Mouse (Mus musculus) kidney, adult 2 months (tissue): ENCODE results near the gene Apeh. TPM values are rescaled to one million over a fixed set of nuclear protein-coding genes. Genes with fewer than 3 reads are reported as not detected.

ENCODE experiments used
- DNase-seq: peaks from one replicate; pipeline ENCODE4 v3.0.0; 2021
- H3K27ac ChIP-seq: fragments of 200-500 bp; 2 replicates; pipeline ENCODE4 v1.5.1; 2012; ENCODE audit warnings: low read depth, low read length, control low read depth, inconsistent platforms; ENCODE audit not compliant: insufficient read depth
- H3K27me3 ChIP-seq: fragments of 200-500 bp; replicated peaks from 2 replicates; pipeline ENCODE4 v1.6.1; 2012; ENCODE audit warnings: mild to moderate bottlenecking, moderate library complexity, low read length, inconsistent platforms; ENCODE audit not compliant: control insufficient read depth, insufficient read depth
- H3K36me3 ChIP-seq: fragments of 200-500 bp; 2 replicates; pipeline ENCODE4 v1.6.1; 2012; ENCODE audit warnings: mild to moderate bottlenecking, moderate library complexity, low read length, inconsistent platforms; ENCODE audit not compliant: control insufficient read depth, insufficient read depth
- H3K4me1 ChIP-seq: fragments of 200-500 bp; 2 replicates; pipeline ENCODE4 v1.6.1; 2011; ENCODE audit warnings: low read length; ENCODE audit not compliant: control insufficient read depth, insufficient read depth
- H3K4me3 ChIP-seq: fragments of 200-500 bp; 2 replicates; pipeline ENCODE4 v1.5.1; 2011; ENCODE audit warnings: mild to moderate bottlenecking, low read depth, low read length, control low read depth; ENCODE audit not compliant: insufficient read depth
- CTCF ChIP-seq: fragments of 200-500 bp; conservative IDR thresholded peaks from 2 replicates; pipeline ENCODE4 v1.5.1; 2011; ENCODE audit warnings: low read depth, mild to moderate bottlenecking, control low read depth, low read length, moderate library complexity, mixed read lengths; ENCODE audit not compliant: insufficient read depth, insufficient read length
- POLR2A ChIP-seq: fragments of 200-500 bp; IDR thresholded peaks from one replicate; pipeline ENCODE4 v1.6.1; 2011; ENCODE audit warnings: low read depth, low read length, control low read depth
- WGBS: fragments of 180-500 bp; shearing (Covaris S2); methylation state at CpG from one replicate; pipeline ENCODE4 v1.1.7; 2018; 5-methylcytosine and 5-hydroxymethylcytosine counted together
- polyA plus RNA-seq: library from polyadenylated mRNA; depleted of rRNA; stranded (reverse); fragments of >200 nt; gene quantifications from 2 replicates; pipeline ENCODE4 v1.2.3, GENCODE M21; 2012

The Apeh gene
- polyA plus RNA-seq, 1 experiment: 299 TPM

GRCm38 (mm10) chr9:108063361-108063760, 31.0 kb downstream of the Apeh start:
- TF ChIP-seq CTCF (no peak), POLR2A (no peak)
- no peak for DNase-seq
- H3K4me1 ChIP-seq: no peaks in the 10 kb centered on the region
- 82% methylated on average over 12 of the region's 12 CpGs for WGBS
- no peak overlapping the region for H3K27ac ChIP-seq
- H3K36me3 ChIP-seq: no peaks in the 10 kb centered on the region
- H3K27me3 ChIP-seq: no peaks in the 10 kb centered on the region
- no peak overlapping the region for H3K4me3 ChIP-seq

- 92% methylated on average over 3 of the region's 3 CpGs for WGBS
- no peaks in the 10 kb centered on the region for H3K4me1 ChIP-seq
- DNase-seq: no peak
- H3K36me3 ChIP-seq: no peaks in the 10 kb centered on the region
- no peaks in the 10 kb centered on the region for H3K27me3 ChIP-seq
- no peak overlapping the region for H3K27ac ChIP-seq
- TF ChIP-seq CTCF: no peak
- TF ChIP-seq POLR2A: no peak
- H3K4me3 ChIP-seq: no peak overlapping the region
Measured at GRCm38 (mm10) chr9:108062142-108062541, 32.3 kb downstream of the Apeh start.

GRCm38 (mm10) chr9:108058291-108058690, 36.1 kb downstream of the Apeh start:
- Histone ChIP-seq H3K36me3 (peaks cover 3% of the 10 kb centered on the region), H3K27ac (no peak overlapping the region), H3K4me3 (no peak overlapping the region), H3K27me3 (no peaks in the 10 kb centered on the region), H3K4me1 (0 out of 2 replicates have a peak, but pooled peaks cover under 1% of the 10 kb centered on the region)
- no peak for TF ChIP-seq POLR2A
- TF ChIP-seq CTCF: no peak
- WGBS: 96% methylated on average over 9 of the region's 9 CpGs
- DNase-seq: no peak

- H3K27ac ChIP-seq: no peak overlapping the region
- 58% methylated on average over 5 of the region's 5 CpGs for WGBS
- H3K27me3 ChIP-seq: no peaks in the 10 kb centered on the region
- TF ChIP-seq POLR2A (no peak), CTCF (no peak)
- no peak overlapping the region for H3K4me3 ChIP-seq
- H3K4me1 ChIP-seq: 0 out of 2 replicates have a peak, but pooled peaks cover 4% of the 10 kb centered on the region
- peaks cover 3% of the 10 kb centered on the region for H3K36me3 ChIP-seq
- DNase-seq: no peak
Measured at GRCm38 (mm10) chr9:108057262-108057562, 37.2 kb downstream of the Apeh start.

- H3K27me3 ChIP-seq: no peaks in the 10 kb centered on the region
- no peak for DNase-seq
- no peak overlapping the region for H3K4me3 ChIP-seq
- H3K36me3 ChIP-seq: peaks cover 3% of the 10 kb centered on the region
- 0 out of 2 replicates have a peak, but pooled peaks cover 4% of the 10 kb centered on the region for H3K4me1 ChIP-seq
- no peak overlapping the region for H3K27ac ChIP-seq
- no peak for TF ChIP-seq POLR2A
- no peak for TF ChIP-seq CTCF
- WGBS: 71% methylated on average over 28 of the region's 28 CpGs
Measured at GRCm38 (mm10) chr9:108056361-108057261, 37.8 kb downstream of the Apeh start.

- peaks cover 3% of the 10 kb centered on the region for H3K36me3 ChIP-seq
- H3K27ac ChIP-seq: no peak overlapping the region
- H3K27me3 ChIP-seq: no peaks in the 10 kb centered on the region
- TF ChIP-seq CTCF (no peak), POLR2A (no peak)
- DNase-seq: no peak
- H3K4me1 ChIP-seq: 0 out of 2 replicates have a peak, but pooled peaks cover 4% of the 10 kb centered on the region
- 80% methylated on average over 6 of the region's 6 CpGs for WGBS
- no peak overlapping the region for H3K4me3 ChIP-seq
Measured at GRCm38 (mm10) chr9:108055661-108056237, 38.7 kb downstream of the Apeh start.

GRCm38 (mm10) chr9:108055061-108055460, 39.3 kb downstream of the Apeh start:
- TF ChIP-seq POLR2A (no peak), CTCF (no peak)
- Histone ChIP-seq H3K4me3 (no peak overlapping the region), H3K36me3 (peaks cover 3% of the 10 kb centered on the region), H3K4me1 (0 out of 2 replicates have a peak, but pooled peaks cover 4% of the 10 kb centered on the region), H3K27me3 (no peaks in the 10 kb centered on the region), H3K27ac (no peak overlapping the region)
- WGBS: 69% methylated on average over 1 of the region's 1 CpGs
- no peak for DNase-seq
